Mouse (Mus musculus) left cerebral cortex, postnatal 25 days (tissue): Measurements from ENCODE around the gene Adgrg1. TPM values are rescaled to one million over a fixed set of nuclear protein-coding genes. Genes with fewer than 3 reads are reported as not detected.

Source experiments
- DNase-seq, 2 experiments: peaks; one replicate each; pipeline ENCODE4 v3.0.0; 2022; ENCODE audit warnings: low spot score in 2 of 2, mixed read lengths in 1 of 2
- intact Hi-C: fragments of 180-260 bp; cut with DNase I; formaldehyde crosslinking; loops from one replicate; pipeline ENCODE4 v1.15.1; 2025
- total RNA-seq, 2 experiments: library from RNA; stranded (reverse); gene quantifications; 2 replicates each; pipeline ENCODE4 v1.2.3; 2021

Gene Adgrg1
- total RNA-seq, 2 experiments from 2014 or later: 67.2 to 94.5 TPM

DNA sequence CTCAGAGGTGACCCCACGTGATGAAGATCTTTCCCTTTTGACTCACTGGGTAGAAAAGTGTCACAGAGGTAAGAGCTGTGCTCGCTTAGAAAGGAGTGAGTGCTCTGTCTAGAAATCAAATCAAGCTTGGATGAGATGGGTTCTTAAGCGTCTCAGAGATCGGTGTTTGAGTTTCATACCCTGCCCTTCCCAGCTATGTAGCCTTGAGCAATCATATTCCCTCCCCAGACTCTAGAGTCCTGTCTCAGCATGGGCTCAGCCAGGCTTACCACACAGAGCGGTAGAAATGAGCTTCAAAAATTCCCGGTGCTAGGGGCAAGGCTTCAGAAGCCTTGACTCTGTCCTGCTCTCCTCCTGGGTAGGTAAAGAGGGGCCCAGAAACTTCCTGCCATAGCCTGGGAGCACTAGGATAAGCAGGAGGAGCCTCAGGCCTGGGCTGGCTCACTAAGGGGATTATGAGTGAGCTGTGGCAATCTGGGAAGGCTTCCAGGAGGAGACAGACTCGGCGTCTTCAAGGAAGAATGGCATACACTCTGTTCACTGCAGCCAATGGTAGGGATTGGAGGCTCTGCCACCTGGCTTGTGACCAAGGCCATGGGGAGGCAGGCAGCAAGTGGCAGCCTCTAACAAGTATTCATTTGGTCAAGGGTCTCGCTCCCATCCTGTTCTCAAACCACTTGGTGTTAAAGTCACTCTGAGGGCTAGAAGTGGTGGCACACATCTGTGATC, 18.6 kb downstream of the Adgrg1 start:
- DNase-seq: peak in 1 of 2 experiments; percentile 44
- intact Hi-C loops: no loop called here

DNA sequence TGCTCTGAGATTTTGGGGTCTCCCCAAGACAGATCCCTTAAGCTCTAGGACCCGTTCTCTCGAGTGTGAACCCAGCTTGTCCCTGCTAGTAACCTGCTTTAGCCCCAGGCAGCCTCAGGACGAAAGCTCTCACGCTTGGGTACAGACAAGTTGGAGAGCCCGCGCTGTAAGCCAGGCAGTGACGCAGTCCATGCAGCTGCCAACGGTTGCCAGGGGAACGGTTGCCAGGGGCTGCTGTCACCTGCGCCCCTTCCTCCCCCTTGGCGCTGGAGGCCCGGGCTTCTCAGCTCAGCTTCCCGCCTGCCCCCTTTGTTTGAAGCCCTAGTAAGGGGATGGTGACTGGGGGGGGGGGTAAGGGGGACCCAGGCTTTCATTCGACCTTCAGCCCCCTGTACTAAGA, 19.5 kb downstream of the Adgrg1 start:
- DNase-seq: peak; percentile 79 to 81
- intact Hi-C loops: no loop called here

DNA sequence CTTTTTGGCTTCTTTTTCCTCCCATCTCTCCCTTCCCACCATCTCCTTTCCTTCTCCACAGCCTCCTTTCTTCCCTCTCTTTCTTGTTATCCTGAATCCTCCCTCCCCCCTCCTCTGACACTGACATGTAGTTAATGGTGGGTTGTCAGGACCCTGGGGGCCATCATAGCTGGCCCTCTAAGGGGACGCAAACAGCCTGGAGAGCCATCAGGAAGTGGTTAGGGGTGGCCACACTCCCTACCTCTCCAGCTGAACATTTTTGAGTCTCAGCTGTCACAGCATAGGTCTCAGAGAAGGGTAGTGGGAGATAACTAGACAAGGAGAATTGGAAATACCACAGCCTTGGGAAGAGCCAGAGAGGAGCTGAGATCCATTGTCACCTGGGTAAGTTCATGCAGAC, 20.0 kb downstream of the Adgrg1 start:
- intact Hi-C loops: no loop called here
- no peak for DNase-seq

DNA sequence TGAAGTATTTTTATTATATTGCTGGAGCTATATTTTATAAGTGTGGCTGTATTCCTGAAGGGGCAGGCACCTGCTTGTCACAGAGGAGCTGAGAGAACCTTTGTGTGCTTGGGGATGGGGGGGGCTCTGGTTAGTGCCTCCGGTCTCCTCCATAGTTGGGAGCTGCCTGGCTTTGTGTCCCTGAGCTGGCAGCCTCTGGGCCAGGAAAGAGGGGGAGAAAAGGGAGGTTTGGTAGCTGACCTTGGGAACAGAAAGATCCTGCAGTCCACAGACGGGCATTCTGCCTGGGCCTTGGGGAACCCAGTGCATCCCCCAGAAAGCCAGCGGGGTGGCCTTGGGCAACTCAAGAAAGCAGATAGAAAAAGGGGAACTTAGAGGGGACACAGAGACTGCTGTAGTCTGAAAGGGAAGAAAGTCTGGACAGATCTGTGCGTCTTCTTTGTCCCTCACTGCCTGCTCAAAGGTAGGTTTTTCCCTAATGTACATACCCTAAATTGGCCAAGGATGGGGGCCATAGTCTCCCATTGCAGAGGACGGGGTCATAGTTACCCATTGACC, 20.9 kb downstream of the Adgrg1 start:
- intact Hi-C loops: no loop called here
- DNase-seq: peak in 1 of 2 experiments; percentile 45

DNA sequence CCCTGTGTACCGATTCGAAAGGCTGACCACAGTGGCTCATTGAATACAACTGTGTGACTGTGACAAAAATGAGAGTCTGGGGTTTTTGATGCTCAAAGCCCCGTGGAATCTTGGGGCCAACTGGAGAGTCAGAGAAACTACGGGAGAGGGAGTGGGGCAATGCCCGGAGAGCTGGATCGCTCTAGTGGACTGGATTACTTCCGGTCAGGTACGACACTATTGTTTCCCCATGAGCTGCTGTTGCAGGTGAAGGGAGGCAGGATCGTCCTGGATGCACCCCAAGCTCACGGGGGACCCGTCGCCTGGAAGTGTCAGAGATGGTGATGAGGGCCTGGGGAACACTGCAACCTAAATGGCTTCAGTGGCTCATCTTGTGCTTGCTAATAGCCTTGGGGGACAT, 21.5 kb downstream of the Adgrg1 start:
- DNase-seq: no peak
- intact Hi-C loops: no loop called here

DNA sequence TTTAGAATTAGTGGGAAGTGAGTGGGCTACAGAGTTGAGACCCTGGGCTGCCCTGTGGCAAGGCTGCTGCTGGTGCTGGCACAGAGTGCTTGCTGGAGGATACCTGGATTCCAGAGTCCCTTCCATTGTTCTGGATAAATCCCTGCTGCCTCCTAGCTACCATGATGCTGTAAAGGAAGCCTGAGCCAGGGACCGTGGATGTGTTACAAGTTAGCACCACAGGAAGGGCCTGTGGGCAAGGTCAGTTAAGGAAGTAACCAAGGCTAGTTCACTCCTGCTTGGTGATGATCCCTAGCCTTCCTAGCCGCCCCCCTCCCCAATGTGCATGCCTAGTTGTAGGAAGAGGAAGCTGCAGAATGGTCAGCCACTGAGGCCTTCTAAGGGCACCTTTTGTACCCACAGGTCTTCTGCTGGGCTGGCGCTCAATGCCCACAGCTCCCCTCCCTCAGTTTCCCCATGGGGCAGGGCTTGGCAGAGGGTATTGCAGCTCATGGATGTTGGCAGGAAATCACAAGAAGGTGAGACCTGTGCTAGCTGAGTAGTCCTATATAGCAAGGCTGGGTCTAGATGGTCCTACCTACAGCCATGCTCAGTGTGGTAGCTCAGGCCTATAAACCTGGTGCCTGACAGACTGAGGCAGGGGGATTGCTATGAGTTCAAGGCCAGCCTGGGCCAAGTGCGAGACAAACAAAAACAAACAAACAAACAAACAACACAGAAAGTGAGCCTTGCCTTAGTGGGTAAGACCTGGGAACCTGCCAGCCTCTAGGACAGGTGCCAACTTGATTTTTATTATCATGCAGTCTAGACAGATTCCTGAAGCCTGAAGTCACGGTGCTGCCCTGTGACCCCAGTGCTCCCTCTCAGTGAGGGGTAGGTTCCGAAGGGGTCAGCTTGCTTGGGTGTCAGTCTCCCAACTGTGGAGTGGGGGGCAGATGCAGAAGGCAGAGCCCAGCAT, 22.6 kb downstream of the Adgrg1 start:
- intact Hi-C loops: no loop called here
- peak in 1 of 2 experiments; percentile 24 for DNase-seq

DNA sequence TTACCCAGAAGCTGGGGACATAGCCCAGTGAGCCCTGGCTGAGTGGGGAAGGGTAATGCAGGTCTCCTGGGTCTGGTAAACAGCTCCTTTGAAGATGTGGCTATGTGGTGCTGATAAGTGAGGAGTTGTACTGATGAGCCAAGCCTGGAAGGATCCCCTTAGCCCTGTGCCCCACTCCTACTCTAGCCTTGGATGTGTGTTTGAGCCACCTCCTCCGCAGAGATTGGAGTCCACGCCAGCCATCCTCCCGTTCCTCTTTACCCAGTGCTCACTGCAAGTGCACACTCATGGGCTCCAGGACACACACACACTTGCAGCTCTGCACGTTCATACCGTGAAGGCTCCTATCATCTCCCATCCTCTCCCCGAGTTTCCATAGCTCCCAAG, 23.3 kb downstream of the Adgrg1 start:
- intact Hi-C loops: no loop called here
- no peak for DNase-seq

DNA sequence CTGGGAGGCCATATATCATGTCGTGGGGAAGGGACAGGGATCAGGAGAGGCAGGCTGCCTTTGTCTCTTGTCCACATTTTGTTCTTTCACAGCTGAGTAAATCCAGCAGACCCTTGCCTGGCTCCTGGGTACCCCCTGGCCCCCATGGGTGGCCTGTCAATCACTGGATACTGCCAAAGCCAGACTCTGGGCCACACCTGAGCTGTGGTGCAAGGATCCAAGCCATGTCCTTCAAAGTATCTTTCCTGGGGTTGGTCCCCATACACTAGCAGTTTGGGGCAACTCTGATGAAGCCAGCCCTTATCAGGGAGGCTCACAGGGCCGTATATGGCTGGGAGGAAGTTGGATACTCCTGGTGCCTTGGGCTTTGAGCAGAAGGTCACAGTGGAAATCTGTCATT, 23.9 kb downstream of the Adgrg1 start:
- intact Hi-C loops: no loop called here
- DNase-seq: no peak

DNA sequence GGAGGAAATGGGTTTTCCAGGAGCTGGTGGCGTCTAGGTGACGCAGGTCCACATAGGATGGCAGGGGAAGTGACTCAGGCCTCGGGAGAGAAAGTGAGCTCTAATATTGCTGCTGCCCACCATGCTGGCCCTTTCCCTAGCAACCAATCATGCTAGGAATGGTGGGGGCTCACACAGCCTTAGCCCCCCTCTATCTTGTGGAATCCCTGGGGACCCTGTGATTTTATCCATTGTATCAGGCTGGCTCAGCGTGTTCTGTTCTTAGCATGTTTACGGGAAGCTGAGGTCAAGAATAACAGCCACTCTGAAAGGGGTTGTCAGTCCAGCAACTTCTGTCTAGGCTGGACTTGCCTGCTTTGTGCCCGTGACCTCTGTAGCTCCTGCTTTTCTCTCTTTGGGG, 24.5 kb downstream of the Adgrg1 start:
- intact Hi-C loops: no loop called here
- DNase-seq: no peak

DNA sequence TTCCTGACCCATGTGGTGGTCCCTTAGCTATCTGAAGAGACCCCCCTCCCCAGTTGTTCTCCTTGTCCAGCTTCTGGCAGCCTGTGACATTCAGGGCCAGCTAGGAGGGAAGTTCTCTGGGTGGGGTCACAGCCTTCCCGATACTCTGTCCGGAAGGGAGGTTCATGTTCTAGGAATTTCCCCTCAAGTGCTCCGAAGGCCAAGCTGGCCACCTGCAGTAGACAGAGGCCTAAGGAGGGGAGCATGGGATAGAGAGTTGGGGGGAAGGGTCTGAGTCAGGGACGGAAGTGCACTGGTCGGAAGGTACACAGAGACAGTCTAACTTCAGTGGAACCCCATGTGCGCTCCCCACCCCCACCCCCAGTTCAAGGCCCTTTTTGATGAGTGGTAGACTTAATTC, 25.4 kb downstream of the Adgrg1 start:
- intact Hi-C loops: loop anchor here (2.0 to 5.0 kb wide), 2 partner anchors 33 to 128 kb away; no protein-coding TSS in a partner anchor
- DNase-seq: no peak

DNA sequence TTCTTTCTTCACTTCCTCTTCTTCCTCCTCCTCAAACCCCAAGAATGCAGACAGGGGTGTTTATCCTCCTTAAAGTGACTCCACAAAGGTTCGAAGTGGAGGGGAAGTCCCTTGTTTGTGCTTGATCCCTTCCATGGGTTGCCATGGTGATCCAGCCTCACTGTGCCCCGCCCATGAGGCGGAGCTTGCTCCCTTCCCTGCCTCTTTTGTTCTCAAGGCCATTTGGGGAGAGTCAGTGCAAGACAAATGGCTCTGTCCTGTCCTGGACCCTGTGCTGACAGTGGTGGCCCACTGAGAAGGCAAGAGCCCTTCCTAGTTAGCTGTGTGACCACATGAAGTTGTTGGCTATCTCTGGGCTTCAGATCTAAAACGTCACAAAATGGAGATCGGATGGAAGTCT, 26.1 kb downstream of the Adgrg1 start:
- DNase-seq: peak in 1 of 2 experiments; percentile 33
- intact Hi-C loops: loop anchor here (1.0 to 5.0 kb wide), 3 partner anchors 34 to 128 kb away; no protein-coding TSS in a partner anchor

DNA sequence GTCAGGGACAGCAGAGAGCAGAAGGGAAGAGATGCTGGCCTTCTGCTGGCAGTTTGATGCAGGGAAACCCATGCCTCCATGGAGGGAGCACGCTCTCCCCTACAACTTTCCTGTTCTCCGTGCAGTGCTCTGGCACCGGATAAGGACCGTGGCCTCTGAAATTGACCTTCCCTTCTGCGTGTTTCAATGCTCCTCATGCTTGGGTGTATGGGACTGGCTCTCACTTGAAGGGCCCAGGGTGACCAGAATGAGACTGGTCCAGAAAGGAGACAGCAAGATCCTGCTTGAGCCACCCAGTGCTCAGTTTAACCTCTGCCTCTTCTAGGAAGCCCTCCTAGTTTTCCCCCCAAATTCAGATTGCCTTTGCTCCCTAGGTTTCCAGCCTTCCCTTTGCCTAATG, 26.6 kb downstream of the Adgrg1 start:
- intact Hi-C loops: loop anchor here (1.0 to 5.0 kb wide), 3 partner anchors 34 to 129 kb away; no protein-coding TSS in a partner anchor
- DNase-seq: no peak

DNA sequence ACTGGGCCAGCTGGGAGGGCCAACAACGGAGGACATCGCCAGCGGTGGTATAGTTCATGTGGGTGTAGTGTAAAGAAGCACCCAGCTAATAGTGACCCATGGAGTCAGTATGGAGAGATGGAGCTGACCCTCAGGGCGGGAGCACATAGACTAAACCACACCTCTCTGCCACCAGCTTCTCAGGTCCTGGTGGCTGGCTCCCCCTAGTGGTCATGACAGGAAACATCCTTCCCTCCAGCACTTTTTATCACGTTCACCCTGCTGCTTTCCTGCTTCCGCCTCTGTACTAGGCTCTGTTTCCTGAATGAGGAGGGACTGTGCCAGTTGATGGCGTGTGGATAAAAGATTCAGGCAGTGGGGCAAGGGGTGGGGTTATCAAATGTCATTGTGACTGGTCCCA, 27.1 kb downstream of the Adgrg1 start:
- peak; percentile 74 to 79 for DNase-seq
- intact Hi-C loops: loop anchor here (1.0 to 5.0 kb wide), 3 partner anchors 35 to 129 kb away; no protein-coding TSS in a partner anchor

DNA sequence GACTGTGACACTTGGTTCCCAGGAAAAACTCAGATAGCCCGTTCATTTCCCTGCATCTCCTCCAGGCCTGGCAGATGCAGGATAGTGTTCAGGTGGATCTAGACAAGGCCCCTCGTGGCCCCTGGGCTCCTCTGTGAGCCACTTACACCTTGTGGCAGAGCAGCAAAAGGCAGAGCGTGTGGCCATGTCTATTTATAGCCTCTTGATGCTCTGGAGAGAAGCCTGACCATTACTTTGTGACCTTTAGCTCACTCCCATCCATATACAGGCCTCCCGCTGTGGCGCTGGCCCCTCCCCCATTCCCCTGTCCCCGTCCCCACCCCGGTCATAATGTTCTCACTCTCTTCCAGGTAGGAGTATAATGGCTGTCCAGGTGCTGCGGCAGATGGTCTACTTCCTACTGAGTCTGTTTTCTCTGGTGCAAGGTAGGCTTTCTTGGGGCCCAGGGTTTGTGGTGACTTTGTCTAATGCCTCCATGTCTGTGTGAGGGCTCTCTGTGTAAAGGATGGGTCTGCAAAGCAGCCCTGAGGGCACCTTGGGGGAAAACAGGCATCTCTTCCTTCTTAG, 27.6 kb downstream of the Adgrg1 start:
- no peak for DNase-seq
- intact Hi-C loops: loop anchor here (5.0 kb wide), 1 partner anchor 130 kb away; no protein-coding TSS in a partner anchor

DNA sequence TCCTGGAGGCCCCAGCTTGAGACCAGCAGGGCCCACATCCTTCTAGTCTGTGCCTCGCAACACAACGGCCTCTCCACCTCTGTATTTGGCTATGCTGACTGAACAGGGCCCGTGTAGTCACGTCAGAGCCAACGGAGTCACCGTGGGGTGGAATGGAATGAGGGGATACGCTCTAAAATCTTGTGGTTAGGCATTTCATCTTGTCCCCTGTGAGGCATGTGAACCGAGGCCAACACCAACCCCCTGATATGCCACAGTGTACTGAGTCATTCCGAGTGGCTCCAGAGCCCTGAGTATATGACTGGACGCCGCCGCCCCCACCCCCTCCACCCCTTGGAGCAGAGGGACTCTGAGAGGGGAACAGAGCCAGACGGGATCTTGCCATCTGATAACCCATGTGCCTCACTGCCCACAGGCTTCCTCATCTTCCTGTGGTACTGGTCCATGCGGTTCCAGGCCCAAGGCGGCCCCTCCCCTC, 37.9 kb downstream of the Adgrg1 start:
- intact Hi-C loops: no loop called here
- no peak for DNase-seq

DNA sequence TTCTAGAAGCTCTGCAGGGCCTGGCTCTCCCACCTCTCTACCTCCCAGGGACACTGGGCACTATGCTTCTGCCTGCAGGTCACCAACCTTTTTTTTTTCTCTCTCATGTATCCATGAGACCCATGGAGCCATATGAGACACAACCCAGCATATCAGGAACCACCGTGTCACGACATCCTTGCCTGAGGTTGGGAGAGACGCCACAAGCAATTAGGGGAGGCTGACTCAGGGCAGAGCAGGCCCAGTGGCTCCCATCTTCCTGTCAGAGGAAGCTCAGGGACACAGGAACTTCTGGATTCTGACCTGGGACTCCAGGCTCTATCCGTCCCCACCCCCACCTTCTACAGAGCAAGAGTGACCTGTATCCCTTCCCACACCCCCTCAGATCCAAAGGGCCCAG, 41.3 kb downstream of the Adgrg1 start:
- intact Hi-C loops: no loop called here
- DNase-seq: no peak

DNA sequence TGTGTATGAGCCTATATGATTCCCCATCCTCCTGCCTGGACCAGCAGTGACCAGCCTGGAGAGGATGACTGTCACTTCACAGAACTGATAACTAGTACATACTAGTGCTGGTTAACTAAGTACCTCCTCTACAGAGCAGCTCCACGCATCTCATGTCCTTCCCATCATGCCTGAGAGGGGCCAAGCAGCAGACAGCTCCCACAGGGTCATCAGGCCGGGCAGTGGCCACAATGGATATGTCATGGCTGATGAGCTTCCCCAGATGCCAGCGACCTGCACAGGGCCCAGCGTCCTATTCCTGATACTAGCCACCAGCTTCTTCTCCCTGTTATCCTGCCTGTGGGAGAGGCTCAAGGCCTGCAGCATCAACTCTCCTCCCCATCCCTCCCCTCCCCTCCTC, 42.1 kb downstream of the Adgrg1 start:
- DNase-seq: no peak
- intact Hi-C loops: no loop called here

DNA sequence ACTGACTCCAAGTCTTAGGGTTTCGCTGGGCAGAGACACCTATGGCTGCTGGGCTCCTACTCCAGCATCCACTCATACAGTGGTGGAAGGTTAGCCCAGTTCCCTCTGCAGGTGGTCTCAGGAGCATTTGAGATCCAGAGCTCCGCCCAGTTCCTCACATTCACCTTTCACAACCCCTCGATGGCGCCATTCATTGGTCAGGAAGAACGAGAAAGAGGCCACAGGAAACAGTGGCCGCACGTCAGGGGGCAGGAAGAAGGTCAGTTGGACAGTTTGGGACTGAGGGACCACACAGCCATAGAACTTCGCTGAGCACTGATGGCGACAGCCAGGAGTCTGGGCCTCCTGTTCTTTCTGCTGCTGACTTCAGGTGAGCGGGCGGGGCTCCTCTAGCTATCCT, 42.9 kb downstream of the Adgrg1 start, which contains the start of gene Adgrg3:
TSS of gene Adgrg3 (plus strand) at position 242 of the 400 bp plus-strand sequence.
- intact Hi-C loops: no loop called here
- no peak for DNase-seq

DNA sequence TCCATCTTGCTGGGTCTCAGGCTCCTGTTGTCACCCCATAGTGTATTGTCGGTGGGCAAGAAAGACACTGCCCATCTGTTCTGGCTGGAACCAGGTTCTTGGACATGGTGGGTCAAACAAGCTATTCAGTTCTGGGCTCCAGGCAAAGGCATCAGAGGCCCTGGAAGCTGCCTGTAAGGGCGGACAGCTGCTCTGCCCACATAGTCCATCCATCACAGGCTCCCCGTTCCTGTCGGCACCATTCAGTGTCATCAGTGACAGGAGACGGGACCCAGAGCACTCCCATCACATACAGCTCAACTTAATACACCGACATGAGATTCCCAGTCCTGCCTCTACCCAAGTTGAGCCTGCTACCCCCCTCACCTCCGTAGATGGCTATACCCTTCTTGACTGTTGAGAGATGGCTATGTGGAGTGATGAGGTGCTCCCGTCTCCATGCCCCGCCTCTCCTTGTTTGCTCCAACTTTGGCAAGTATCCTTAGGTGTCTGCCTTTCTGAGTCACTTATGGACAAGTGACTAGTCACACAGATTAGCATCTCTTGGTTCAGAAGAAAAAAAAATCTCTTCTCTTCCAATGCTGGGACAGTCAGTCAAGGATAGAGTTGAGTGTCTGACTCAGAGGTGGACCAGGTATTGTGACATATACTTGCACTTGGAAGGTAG, 43.6 kb downstream of the Adgrg1 start:
- intact Hi-C loops: no loop called here
- DNase-seq: no peak
